Mouse (Mus musculus): Measurements from ENCODE around the gene Fgf15.

GRCm38 (mm10) chr7:144874226-144874625 lies 22.1 kb upstream of the Fgf15 start:
- TF ChIP-seq CTCF (IDR thresholded peaks at IDR 0.05; ENCODE audit: low read depth), result no peak
- no peak for TF ChIP-seq EP300 (optimal IDR thresholded peaks at IDR 0.05)

All from stomach, postnatal 0 days (tissue).